Mouse (Mus musculus) erythroblast, embryonic 14.5 days (primary cell): ENCODE results near the gene Vamp5. TPM values are rescaled to one million over a fixed set of nuclear protein-coding genes. Genes with fewer than 3 reads are reported as not detected.

Experiments used
- H3K27me3 ChIP-seq: 2 replicates; pipeline ENCODE4 v1.6.1; 2012; ENCODE audit warnings: inconsistent platforms; ENCODE audit not compliant: control insufficient read depth
- H3K36me3 ChIP-seq: 2 replicates; pipeline ENCODE4 v1.6.1; 2012; ENCODE audit warnings: mild to moderate bottlenecking, inconsistent platforms; ENCODE audit not compliant: control insufficient read depth
- H3K4me1 ChIP-seq: 2 replicates; pipeline ENCODE4 v1.6.1; 2012; ENCODE audit warnings: inconsistent platforms; ENCODE audit not compliant: control insufficient read depth
- H3K4me3 ChIP-seq: replicated peaks from 2 replicates; pipeline ENCODE3; 2012; ENCODE audit warnings: moderate library complexity, mild to moderate bottlenecking, inconsistent platforms
- H3K9me3 ChIP-seq: 2 replicates; pipeline ENCODE4 v1.6.1; 2012; ENCODE audit warnings: low read length, inconsistent platforms, mixed read lengths; ENCODE audit not compliant: control insufficient read depth
- GATA1 ChIP-seq: IDR thresholded peaks from 2 replicates; pipeline ENCODE4 v1.6.1; 2012; ENCODE audit warnings: low read length, inconsistent platforms, mixed read lengths
- TAL1 ChIP-seq: IDR thresholded peaks from 3 replicates; pipeline ENCODE4 v1.6.1; 2012; ENCODE audit warnings: low read length, inconsistent platforms, mixed read lengths
- polyA plus RNA-seq: library from polyadenylated mRNA; stranded (reverse); fragments of >175 nt; gene quantifications from 2 replicates; pipeline ENCODE4 v1.2.3, GENCODE M21; 2012

Gene Vamp5
- polyA plus RNA-seq, 1 experiment: 6.0 TPM

DNA sequence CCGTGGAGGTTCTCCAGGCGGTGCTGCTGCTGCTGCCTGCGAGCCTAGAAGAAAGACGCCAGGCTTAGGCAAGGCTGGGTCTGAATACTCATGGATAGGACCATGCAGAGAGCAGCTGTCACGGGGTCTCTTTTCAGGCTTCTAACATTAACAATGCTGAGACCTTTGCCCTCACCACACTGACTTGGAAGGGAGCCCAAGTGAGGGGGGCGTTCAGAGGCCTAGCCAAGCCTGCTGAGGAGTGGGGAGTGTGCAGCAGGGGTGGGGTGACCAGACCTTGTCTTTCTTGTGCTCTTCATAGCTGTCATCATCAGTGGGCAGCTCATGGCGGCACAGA lies 19.7 kb downstream of the Vamp5 start:
- Histone ChIP-seq H3K9me3 (peaks cover 4% of the 10 kb centered on the region; the same call in 1 of the 2 replicates), H3K4me3 (peak overlapping the region; percentile 86), H3K4me1 (peaks cover 78% of the 10 kb centered on the region), H3K27me3 (peaks cover 17% of the 10 kb centered on the region), H3K36me3 (peaks cover 52% of the 10 kb centered on the region)
- TF ChIP-seq GATA1 (no peak), TAL1 (no peak)

DNA sequence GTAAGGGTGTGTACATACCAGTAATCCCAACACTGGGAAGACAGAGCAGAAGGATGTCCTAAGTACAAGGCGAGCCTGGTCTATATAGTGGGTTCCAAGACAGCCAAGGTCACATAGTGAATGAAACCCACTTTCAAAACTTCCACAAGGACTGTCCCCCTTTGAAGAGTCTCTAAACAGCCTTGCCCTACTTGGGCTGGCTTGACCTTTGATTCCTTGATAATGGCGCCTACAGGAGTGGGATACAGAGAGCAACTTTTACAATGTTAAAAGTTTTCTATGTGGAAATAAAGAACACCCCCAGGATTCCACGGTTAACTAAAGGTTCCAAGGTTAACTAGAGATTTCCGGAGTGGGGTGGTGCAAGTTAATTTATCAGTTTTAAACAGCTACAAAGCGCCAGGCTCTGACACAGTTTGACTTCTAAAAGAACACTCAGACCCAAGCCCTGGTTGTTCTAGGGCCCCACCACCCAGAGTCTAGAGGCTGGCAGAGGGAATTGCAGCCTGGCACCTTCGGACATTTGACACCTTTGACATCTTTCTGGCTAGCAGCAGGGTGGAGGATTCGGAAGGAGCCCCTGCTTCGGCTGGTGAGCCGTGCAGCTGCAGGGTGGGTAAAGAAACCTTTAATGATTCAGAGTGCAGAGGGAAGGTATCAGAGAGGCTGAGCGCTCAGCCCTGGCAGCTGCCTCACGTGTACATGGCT lies 20.2 kb downstream of the Vamp5 start:
- H3K9me3 ChIP-seq: peaks cover 8% of the 10 kb centered on the region; the same call in 1 of the 2 replicates
- H3K27me3 ChIP-seq: peaks cover 22% of the 10 kb centered on the region
- TF ChIP-seq GATA1: no peak
- no peak for TF ChIP-seq TAL1
- H3K4me3 ChIP-seq: peak overlapping the region; percentile 26
- peaks cover 52% of the 10 kb centered on the region for H3K36me3 ChIP-seq
- peaks cover 83% of the 10 kb centered on the region for H3K4me1 ChIP-seq

DNA sequence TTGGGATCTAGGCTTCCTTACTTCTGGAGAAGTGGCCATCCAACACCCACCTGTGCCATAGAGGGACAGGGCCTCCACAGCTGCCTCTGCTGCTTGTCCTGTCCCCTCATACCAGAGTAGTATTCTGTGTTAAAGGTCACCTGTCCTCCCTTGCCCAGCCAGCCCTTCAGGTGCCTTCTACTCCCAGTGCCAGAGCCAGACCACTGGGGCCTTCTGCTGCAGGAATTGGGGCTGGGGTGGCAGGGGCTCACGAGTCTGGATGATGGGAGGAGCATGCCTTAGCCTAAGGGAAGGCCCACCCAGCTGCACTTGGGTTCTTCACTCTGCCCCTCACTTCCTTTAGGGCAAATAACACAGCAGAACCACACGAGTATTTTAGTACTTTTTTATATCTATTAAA lies 20.9 kb downstream of the Vamp5 start:
- no peak overlapping the region for H3K4me3 ChIP-seq
- H3K9me3 ChIP-seq: peaks cover 12% of the 10 kb centered on the region; the same call in 1 of the 2 replicates
- peaks cover 85% of the 10 kb centered on the region for H3K4me1 ChIP-seq
- no peak for TF ChIP-seq TAL1
- peaks cover 29% of the 10 kb centered on the region for H3K27me3 ChIP-seq
- peaks cover 55% of the 10 kb centered on the region for H3K36me3 ChIP-seq

DNA sequence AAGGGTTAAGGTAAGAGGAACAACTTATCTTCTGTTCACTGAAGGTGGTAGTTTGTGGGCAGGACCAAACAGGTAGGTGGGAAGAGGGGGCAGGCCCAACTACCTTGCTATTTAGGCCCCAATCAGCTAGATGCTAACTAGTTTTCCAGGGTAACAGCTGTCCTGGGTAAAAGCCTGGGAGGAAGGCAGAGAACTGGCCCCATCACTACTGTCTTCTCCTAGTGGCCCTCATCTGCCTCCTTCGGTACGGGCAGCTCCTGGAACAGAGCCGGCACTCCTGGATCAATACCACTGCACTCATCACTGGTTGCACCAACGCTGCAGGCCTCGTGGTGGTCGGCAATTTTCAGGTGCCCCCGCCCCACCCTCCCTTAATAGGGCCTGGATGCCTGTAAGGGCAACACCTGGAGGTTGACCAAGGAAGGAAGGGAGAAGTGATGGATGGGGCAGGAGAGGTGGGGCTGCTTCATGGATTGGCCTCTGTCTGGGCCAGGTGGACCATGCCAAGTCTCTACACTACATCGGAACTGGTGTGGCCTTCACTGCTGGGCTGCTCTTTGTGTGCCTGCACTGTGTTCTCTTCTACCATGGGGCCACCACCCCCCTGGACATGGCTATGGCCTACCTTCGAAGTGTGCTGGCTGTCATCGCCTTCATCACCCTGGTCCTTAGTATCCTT lies 22.0 kb downstream of the Vamp5 start:
- no peak overlapping the region for H3K4me3 ChIP-seq
- TF ChIP-seq GATA1 (no peak), TAL1 (no peak)
- H3K4me1 ChIP-seq: peaks cover 75% of the 10 kb centered on the region
- peaks cover 59% of the 10 kb centered on the region for H3K36me3 ChIP-seq
- H3K27me3 ChIP-seq: peaks cover 41% of the 10 kb centered on the region
- H3K9me3 ChIP-seq: peaks cover 12% of the 10 kb centered on the region; the same call in 1 of the 2 replicates

DNA sequence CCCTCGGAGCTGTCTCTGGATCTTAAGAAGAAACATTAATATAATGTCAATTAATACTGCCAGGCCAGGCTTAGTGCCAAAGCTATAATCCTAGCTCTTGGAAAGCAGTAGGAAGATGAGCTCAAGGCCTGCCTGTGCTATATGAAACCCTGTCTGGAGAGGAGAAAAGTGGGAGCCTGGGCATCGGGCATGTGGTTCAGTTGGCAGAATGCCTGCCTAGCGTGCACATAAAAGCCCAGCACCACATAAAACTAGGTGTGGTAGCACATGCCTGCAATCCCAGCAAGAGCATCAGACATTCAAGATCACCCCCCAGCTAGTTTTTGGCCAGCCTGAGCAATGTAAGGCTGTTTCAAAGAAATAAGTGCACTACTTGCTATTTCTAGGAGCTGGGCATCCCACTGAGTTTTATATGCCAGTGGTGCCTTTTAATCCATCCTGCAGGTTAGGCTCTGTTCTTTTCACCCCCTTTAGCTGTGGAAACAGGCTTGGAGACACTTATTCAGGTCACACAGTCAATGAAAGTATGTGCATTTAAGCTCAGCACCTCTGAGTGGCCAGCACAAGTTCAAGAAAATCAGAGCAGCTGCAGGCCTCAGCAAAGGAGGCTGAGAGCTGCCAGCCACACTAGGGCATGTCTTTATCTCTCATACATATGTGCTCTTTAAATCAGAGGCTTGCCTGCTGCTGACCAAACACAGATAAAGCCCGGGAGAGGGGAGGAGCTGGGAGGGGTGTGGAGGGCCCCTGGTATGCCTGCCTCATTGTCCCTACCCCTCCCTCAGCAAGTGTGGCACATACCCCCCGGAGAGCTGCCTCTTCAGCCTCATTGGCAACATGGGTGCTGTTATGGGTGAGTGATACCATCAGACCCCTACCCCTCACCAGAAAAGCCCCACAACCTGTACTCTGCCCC lies 22.8 kb downstream of the Vamp5 start:
- H3K36me3 ChIP-seq: peaks cover 63% of the 10 kb centered on the region
- no peak overlapping the region for H3K4me3 ChIP-seq
- H3K9me3 ChIP-seq: peaks cover 12% of the 10 kb centered on the region; the same call in 1 of the 2 replicates
- TF ChIP-seq TAL1: peak; percentile 72
- peak; percentile 48 for TF ChIP-seq GATA1
- H3K4me1 ChIP-seq: peaks cover 74% of the 10 kb centered on the region
- H3K27me3 ChIP-seq: peaks cover 47% of the 10 kb centered on the region

DNA sequence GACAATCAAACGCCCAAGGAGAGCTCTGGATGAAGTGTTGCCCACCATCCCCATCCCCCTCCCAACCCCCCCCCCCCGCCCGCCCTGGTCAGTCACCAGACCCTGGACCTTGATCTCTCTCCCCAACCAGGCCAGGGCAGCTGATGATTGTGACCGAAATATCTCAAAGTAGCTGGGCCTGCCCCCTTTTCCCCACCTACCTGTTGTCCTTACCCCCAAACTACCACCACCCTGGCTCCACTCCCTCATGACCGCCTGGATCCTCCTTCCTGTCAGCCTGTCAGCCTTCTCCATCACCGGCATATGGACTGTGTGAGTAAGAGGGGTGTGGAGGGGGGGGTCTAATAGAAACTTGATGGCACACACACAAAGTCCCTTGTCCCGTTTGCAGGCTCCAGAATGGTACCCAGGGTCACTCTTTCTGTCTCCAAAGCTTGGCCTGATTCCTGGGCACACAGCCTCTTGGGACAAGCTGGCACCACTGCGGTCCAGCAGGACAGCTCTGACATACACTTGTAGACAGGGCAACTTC lies 24.2 kb downstream of the Vamp5 start:
- Histone ChIP-seq H3K4me1 (peaks cover 75% of the 10 kb centered on the region), H3K27me3 (peaks cover 47% of the 10 kb centered on the region), H3K36me3 (peaks cover 67% of the 10 kb centered on the region), H3K4me3 (peak overlapping the region; percentile 58), H3K9me3 (peaks cover 12% of the 10 kb centered on the region; the same call in 1 of the 2 replicates)
- TF ChIP-seq TAL1 (no peak), GATA1 (no peak)

DNA sequence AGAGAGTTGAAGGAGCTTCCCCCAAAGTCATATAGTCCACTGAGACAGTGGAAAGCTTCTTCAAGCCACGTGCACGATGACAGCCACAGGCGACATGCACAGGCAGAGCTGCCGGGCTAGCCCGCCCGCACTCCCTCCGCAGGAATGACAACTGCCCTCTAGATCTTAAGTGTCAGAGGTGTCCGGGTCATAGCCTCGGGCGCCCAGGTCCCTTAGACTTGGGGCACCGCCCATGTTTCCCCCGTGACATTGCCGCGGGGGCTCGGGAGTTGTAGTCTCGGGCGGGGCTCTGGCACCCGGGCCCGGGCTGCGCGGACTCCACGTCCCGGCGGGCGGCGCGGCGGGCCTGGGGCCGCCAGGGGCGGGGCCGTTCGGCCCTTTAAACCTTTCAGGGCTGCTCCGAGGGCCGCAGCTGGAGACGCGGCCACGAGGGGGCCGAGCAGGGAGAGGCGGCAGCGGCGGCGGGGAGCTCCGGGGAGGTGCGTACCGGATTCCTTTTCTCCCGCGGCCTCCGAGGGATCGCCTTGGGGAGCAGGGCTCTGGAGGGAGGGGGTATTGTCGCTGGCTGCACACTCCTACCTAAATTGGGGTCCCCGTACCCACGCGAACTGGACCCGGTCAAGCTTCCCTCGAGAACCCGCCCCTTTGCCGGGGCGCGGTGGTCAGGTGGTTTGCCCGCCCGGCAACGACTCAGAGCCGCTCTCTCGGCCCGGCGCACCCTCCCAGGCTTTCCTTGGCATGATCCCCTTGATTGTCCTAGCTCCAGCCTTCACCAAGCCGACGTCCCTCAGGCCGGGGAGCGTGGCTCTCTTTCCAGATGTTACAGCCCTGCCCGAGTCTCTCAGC lies 25.0 kb downstream of the Vamp5 start, which contains the start of gene Tmem150a:
Gene Tmem150a, plus strand, starts transcription at position 382 of the 846 bp plus-strand sequence.
- H3K27me3 ChIP-seq: peaks cover 47% of the 10 kb centered on the region
- peak within 1 kb of the TSS; percentile 58 for H3K4me3 ChIP-seq
- peaks cover 67% of the 10 kb centered on the region for H3K36me3 ChIP-seq
- H3K9me3 ChIP-seq: peaks cover 12% of the 10 kb centered on the region; the same call in 1 of the 2 replicates
- TF ChIP-seq TAL1 (no peak), GATA1 (no peak)
- H3K4me1 ChIP-seq: peaks cover 74% of the 10 kb centered on the region

DNA sequence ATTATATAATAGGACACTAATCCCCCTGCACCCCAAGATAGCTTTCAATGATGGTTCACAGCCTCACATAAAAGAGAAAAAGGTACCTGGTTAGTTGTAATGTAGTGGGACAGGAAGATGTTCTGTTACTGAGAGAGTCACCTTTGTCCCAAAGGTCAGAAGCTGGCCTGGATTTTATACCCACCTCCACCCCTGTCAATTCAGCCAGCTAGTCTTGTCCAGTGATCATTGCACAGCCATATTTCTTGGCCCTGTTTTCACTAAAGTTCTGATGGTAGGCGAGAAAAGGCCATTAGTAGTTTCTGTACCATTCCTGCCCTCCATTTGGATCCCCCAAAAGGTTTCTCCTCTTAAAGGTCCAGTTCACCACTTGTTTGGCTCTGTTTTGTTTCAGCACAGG lies 26.2 kb downstream of the Vamp5 start:
- Histone ChIP-seq H3K9me3 (peaks cover 12% of the 10 kb centered on the region; the same call in 1 of the 2 replicates), H3K4me1 (peaks cover 73% of the 10 kb centered on the region), H3K27me3 (peaks cover 47% of the 10 kb centered on the region), H3K36me3 (peaks cover 67% of the 10 kb centered on the region), H3K4me3 (no peak overlapping the region)
- TF ChIP-seq GATA1 (no peak), TAL1 (no peak)
